17 mouse cellular contexts compared by ENCODE assay signal in the genomic region with DNA sequence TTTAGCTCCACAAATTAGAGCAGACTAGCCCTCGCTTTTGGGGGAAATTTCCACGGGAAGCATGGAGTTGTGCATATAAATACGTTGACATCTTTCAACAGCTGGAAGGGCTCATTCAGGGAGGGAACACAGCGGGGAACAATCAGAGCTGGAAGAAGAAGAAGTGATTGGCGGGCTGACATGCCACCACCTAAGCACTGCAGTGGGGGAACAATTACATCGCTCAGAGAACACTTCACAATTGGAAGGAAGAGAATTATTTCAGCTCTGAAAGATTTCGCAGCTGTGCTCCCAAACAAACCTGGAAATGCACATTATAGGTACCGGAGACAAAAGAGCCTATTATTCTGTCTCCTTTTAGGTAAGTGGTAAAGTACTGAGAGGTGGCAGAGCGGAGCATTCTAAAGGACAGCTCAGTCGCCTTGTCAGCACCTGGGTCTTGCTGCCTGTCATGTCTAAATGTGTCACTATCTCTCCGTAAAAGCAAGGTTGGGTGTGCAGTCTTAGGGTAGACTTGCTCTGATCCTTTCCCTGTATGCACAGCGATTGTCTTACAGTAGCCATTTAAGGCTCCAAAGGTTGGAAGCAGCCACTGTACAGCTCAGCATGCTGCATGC.
A peak's percentile ranks its signal among the peaks of the same experiment; 100 is the strongest.
DNase-seq lines count a peak whose midpoint lies in the region; ATAC-seq and TF ChIP-seq lines count a peak whose summit lies in the region.
"Had no signal": no experiment of that assay in that cellular context is flagged by ENCODE, and none has a peak within 500 bp of the region (broad histone marks: within the 10 kb centered on the region; RNA-seq: fewer than 3 reads in every experiment).

No protein-coding gene starts in this region.

- TF ChIP-seq POLR2A in lung, adult 2 months (IDR thresholded peaks at IDR 0.05; ENCODE audit: borderline replicate concordance, extremely low read depth, low read depth, low read length), result no peak

- TF ChIP-seq CTCF in forebrain, postnatal 0 days (IDR thresholded peaks at IDR 0.05; ENCODE audit: low read depth), result no peak
- no peak for TF ChIP-seq CTCF in lung, adult 2 months (IDR thresholded peaks at IDR 0.05; ENCODE audit: insufficient read depth, low read length)

- H3K4me1 ChIP-seq in hindbrain, embryonic 14.5 days (replicated peaks; ENCODE audit: control insufficient read depth, insufficient read depth, low read length), result no peaks in the 10 kb centered on the region
- no peaks in the 10 kb centered on the region for H3K4me1 ChIP-seq in hindbrain, embryonic 11.5 days (replicated peaks; ENCODE audit: control insufficient read depth, insufficient read depth, low read length)
- H3K4me1 ChIP-seq in forebrain, postnatal 0 days (ENCODE audit: insufficient read depth), result no peaks in the 10 kb centered on the region
- no peaks in the 10 kb centered on the region for H3K4me1 ChIP-seq in lung, adult 2 months (ENCODE audit: control insufficient read depth, insufficient read depth, low read length)
- H3K4me1 ChIP-seq: embryonic facial prominence, embryonic 13.5 days; intestine, embryonic 15.5 days; lung, embryonic 15.5 days had no signal

- H3K9me3 ChIP-seq in hindbrain, embryonic 14.5 days (ENCODE audit: control insufficient read depth, low read length), result no peaks in the 10 kb centered on the region
- no peaks in the 10 kb centered on the region for H3K9me3 ChIP-seq in hindbrain, embryonic 11.5 days (ENCODE audit: control insufficient read depth, low read length)
- no peaks in the 10 kb centered on the region for H3K9me3 ChIP-seq in forebrain, postnatal 0 days (ENCODE audit: low read length)
- H3K9me3 ChIP-seq: embryonic facial prominence, embryonic 13.5 days; intestine, embryonic 15.5 days; lung, embryonic 15.5 days had no signal

- ATAC-seq in hindbrain, embryonic 14.5 days (ENCODE audit: low FRiP score), result peak; percentile 59; the same call in 1 of the 2 replicates
- ATAC-seq in hindbrain, embryonic 11.5 days (ENCODE audit: low FRiP score), result no peak
- peak; percentile 93 for ATAC-seq in forebrain, postnatal 0 days
- ATAC-seq: intestine, embryonic 15.5 days; Patski had no signal

- no peak overlapping the region for H3K4me2 ChIP-seq in hindbrain, embryonic 14.5 days (replicated peaks)
- no peak overlapping the region for H3K4me2 ChIP-seq in hindbrain, embryonic 11.5 days (replicated peaks; ENCODE audit: low read depth, low read length)
- no peak overlapping the region for H3K4me2 ChIP-seq in forebrain, postnatal 0 days (ENCODE audit: low read depth)
- H3K4me2 ChIP-seq: embryonic facial prominence, embryonic 13.5 days; intestine, embryonic 15.5 days; lung, embryonic 15.5 days had no signal

- H3K27ac ChIP-seq in hindbrain, embryonic 14.5 days, result peak overlapping the region; percentile 16
- H3K27ac ChIP-seq in hindbrain, embryonic 11.5 days (ENCODE audit: low read depth, low read length), result no peak overlapping the region
- H3K27ac ChIP-seq in forebrain, postnatal 0 days (ENCODE audit: low read depth, low read length), result peak overlapping the region; percentile 72
- H3K27ac ChIP-seq: embryonic facial prominence, embryonic 13.5 days; heart, adult 2 months; intestine, embryonic 15.5 days; lung, embryonic 15.5 days had no signal

- WGBS in hindbrain, embryonic 14.5 days, result 52% methylated on average over 12 of the region's 12 CpGs
- 65% methylated on average over 12 of the region's 12 CpGs for WGBS in hindbrain, embryonic 11.5 days
- 40% methylated on average over 12 of the region's 12 CpGs for WGBS in forebrain, postnatal 0 days
- 63% methylated on average over 12 of the region's 12 CpGs for WGBS in lung, adult 2 months

- H3K4me3 ChIP-seq in hindbrain, embryonic 14.5 days (replicated peaks; ENCODE audit: low read length), result no peak overlapping the region
- no peak overlapping the region for H3K4me3 ChIP-seq in hindbrain, embryonic 11.5 days (ENCODE audit: low read depth, low read length)
- H3K4me3 ChIP-seq in forebrain, postnatal 0 days (ENCODE audit: low read depth, low read length), result no peak overlapping the region
- no peak overlapping the region for H3K4me3 ChIP-seq in lung, adult 2 months (replicated peaks; ENCODE audit: extremely low read depth, low read depth, low read length)
- H3K4me3 ChIP-seq: embryonic facial prominence, embryonic 13.5 days; heart, adult 2 months; intestine, embryonic 15.5 days; lung, embryonic 15.5 days had no signal

- H3K36me3 ChIP-seq in hindbrain, embryonic 14.5 days (replicated peaks; ENCODE audit: control insufficient read depth, insufficient read depth), result no peaks in the 10 kb centered on the region
- H3K36me3 ChIP-seq in hindbrain, embryonic 11.5 days (ENCODE audit: control insufficient read depth, insufficient read depth, low read length), result no peaks in the 10 kb centered on the region
- no peaks in the 10 kb centered on the region for H3K36me3 ChIP-seq in forebrain, postnatal 0 days (ENCODE audit: insufficient read depth)
- H3K36me3 ChIP-seq: embryonic facial prominence, embryonic 13.5 days; intestine, embryonic 15.5 days; lung, embryonic 15.5 days had no signal

- no peak overlapping the region for H3K9ac ChIP-seq in hindbrain, embryonic 14.5 days
- no peak overlapping the region for H3K9ac ChIP-seq in hindbrain, embryonic 11.5 days (ENCODE audit: low read depth, low read length)
- no peak overlapping the region for H3K9ac ChIP-seq in forebrain, postnatal 0 days
- H3K9ac ChIP-seq: embryonic facial prominence, embryonic 13.5 days; intestine, embryonic 15.5 days; lung, embryonic 15.5 days had no signal

- no peak for DNase-seq in hindbrain, embryonic 14.5 days (ENCODE audit: low spot score)
- no peak for DNase-seq in hindbrain, embryonic 11.5 days (ENCODE audit: low spot score)
- DNase-seq in right cerebral cortex, adult 18-20 months, result peak; percentile 12
- no peak for DNase-seq in right cerebral cortex, postnatal 14 days
- DNase-seq in forebrain, postnatal 0 days, result peak; percentile 56
- no peak for DNase-seq in ovary, adult 18-20 months (ENCODE audit: low spot score)
- no peak for DNase-seq in lung, adult 2 months
- DNase-seq: adrenal gland, postnatal 36 days; cerebellum, adult 9-11 months; heart, adult 2 months; layer of hippocampus, postnatal 36 days; left cerebral cortex, postnatal 4 days; retina, postnatal 1 day had no signal

- H3K27me3 ChIP-seq in hindbrain, embryonic 14.5 days (ENCODE audit: control insufficient read depth, insufficient read depth, low read length), result no peaks in the 10 kb centered on the region
- H3K27me3 ChIP-seq in hindbrain, embryonic 11.5 days (ENCODE audit: control insufficient read depth, insufficient read depth, low read length), result no peaks in the 10 kb centered on the region
- H3K27me3 ChIP-seq in forebrain, postnatal 0 days (ENCODE audit: insufficient read depth, low read length), result no peaks in the 10 kb centered on the region
- H3K27me3 ChIP-seq: embryonic facial prominence, embryonic 13.5 days; intestine, embryonic 15.5 days; lung, embryonic 15.5 days had no signal

Comparison
In these comparisons a context has a peak if more than half of its experiments do, and no peak if none do; other contexts are left out.
1. DNase-seq: peak in right cerebral cortex, adult 18-20 months (single experiment) and forebrain, postnatal 0 days (single experiment); none in hindbrain, embryonic 14.5 days (single experiment), hindbrain, embryonic 11.5 days (single experiment), right cerebral cortex, postnatal 14 days (single experiment), ovary, adult 18-20 months (single experiment) and lung, adult 2 months (single experiment).